Mouse (Mus musculus): ENCODE measurements around the gene Gsdma.

Gsdma gene

DNA sequence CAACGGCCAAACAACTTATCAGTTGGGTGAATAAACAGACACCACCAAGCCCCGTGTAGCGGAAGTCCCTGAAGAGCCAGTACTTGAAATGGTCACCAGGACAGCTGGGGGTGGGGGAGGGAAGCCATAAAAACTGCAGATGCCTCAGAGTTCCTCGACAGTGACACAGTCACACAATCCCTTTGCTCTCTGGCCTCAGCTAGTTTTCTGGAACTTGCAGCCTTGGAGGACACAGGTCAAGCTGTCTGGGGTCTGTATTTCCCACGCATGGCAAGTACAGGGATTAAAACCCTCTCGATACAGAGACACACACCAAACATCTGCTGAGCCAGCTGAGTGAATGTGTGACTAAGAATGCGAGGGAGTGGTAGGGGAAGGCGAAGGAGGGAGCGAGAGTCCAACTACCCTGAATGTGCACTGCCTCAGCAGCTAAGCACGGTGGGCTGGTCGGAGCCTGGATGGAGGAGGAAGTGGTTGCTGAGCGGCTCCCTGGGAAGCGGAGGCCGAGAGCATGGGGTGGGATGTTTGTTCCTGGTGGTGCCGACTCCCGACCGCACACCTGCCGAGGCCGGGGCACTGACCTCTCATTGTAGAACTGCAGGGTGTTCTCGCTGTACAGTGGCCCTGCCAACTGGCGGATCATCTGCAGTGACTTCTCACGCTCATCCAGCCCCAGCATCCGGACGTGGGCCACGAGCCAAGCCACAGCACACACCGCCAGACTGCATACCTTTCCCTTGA lies 45.0 kb downstream of the Gsdma start:
- no peak for DNase-seq (ENCODE audit: low spot score)

DNA sequence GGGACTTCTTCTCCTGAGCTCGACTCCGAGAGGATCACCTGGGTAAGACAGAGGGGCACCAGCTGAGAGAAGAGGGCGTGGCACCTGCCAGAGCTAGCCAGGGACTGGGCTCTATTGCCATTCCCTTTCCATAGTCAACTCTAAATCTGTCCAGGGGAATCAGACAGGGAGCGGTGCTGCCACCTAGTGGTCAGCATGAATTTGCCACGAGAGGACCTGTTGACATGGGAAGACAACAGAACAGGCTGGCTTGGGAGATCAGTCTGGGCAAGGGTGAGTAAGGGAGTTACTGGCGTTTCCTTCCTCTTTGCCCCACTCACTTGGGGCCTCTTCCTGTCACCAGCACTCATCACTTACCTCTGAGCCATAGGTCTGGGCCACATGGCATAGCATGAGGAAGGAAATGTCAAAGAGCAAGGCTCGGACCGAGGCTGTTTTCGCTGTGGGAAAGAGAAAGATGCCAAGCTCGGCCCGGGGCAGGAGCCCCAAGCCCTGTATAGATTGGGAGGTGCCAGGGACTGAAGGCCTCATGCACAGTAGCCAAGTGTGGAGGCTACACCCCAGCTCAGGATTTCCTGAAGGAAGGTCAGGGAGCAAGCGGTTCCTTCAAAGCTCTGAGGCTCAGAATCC lies 46.4 kb downstream of the Gsdma start:
- peak; percentile 91 for DNase-seq (ENCODE audit: low spot score)

DNA sequence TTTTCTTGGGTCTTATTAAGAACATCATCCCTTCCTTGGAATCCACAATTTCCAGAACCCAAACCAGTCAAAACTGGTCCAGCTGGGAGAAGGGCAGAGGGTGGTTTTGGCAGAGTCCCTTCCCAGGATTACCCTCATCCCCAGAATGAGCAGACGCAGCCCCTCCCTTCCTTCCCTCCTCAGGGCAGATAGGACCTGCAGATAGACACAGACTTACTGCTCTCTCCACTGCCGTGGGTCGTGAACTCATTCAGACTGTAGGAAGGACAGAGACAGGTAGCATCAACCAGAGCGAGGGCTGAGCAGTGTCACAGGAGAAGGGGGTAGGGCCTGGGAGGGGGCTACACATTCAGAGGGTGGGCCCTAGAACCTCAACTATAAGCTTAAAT lies 46.9 kb downstream of the Gsdma start:
- DNase-seq (ENCODE audit: low spot score), result no peak

DNA sequence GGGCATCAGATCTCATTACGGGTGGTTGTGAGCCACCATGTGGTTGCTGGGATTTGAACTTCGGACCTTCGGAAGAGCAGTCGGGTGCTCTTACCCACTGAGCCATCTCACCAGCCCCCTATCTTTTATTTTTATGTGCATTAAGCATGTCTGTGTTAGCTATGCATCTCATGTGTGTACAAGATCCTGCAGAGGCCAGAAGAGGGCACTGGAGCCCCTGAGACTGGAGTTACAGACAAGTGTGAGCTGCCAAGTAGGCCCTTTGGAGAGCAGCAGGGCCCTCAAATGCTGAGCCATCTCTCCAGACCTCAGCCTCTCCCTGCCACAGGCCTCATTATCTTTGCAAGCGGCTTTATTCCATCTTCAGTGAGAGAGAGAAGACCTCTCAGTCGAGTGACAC lies 47.9 kb downstream of the Gsdma start:
- DNase-seq (ENCODE audit: low spot score), result peak; percentile 39

DNA sequence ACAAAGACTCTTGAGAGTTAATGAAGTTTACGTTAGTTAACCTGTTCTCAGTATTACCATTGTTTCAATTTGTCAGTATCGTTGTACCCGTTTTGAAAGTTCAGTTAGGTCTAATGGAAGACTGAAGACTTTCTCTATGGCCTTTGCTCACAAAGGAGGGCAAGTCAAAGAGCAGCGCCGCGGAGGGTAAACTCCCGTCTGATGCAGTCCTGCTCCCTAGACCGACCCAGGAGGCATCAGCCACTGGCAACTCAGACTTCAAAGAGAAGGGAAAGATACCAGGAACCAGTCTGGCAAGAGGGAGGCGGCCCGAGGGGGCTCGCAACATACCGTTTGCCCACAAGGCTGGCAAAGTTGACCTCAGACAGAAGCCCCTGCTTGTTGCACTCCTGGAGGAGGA lies 49.6 kb downstream of the Gsdma start:
- no peak for DNase-seq (ENCODE audit: low spot score)

DNA sequence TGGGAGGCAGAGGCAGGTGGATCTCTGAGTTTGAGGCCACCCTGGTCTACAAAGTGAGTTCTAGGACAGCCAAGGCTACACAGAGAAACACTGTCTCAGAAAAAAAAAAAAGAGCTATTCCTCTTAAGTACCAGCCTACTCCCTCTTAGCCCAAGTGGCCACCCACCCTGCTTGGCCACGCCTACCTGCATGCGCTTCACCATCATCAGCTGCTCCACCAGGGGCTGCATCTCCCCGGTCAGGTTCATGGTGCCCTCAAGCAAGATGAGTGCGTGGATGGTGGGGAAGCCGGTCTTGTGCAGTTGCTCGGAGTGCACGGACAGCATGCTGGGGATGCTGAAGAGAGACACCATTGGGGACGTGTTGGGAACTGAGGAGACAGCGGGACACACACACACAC lies 51.8 kb downstream of the Gsdma start:
- DNase-seq (ENCODE audit: low spot score), result no peak

DNA sequence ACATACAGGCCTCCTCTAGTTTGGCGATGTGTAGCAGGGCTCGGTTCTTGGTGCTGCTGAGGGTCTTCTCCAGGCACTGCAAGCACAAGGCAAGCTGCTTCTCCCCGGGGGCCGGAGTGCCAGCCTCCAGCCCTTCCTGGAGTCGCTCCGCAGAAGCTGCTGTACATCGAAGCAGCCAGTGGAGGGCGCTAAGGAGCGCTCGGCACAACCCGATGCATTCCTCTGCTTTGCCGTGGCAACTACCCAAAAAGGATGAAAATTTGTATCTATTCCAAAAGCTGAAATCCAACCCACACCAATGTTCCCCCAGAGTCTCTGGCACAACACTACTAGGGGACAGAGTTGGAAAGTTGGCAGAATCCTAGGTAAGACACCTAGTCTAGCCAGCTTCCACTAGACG lies 53.8 kb downstream of the Gsdma start:
- DNase-seq (ENCODE audit: low spot score), result peak; percentile 82

DNA sequence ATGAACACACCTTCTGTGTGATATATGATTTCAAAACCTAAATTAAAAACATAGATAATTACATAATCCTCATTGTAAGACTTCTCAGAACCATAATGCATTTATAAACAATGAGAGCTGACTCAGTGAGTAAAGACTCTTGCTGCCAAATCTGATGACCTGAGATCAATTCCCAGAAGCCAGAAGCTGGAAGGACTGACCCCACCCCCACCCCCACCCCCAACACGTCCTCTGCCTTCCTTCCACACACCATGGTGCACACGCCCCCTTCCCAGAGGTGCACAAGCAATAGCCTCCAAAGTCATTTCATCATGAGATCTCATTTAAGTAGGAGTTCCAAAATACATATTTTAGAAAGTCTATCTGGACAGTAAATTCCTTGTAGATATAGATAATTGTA lies 56.6 kb downstream of the Gsdma start:
- no peak for DNase-seq (ENCODE audit: low spot score)

DNA sequence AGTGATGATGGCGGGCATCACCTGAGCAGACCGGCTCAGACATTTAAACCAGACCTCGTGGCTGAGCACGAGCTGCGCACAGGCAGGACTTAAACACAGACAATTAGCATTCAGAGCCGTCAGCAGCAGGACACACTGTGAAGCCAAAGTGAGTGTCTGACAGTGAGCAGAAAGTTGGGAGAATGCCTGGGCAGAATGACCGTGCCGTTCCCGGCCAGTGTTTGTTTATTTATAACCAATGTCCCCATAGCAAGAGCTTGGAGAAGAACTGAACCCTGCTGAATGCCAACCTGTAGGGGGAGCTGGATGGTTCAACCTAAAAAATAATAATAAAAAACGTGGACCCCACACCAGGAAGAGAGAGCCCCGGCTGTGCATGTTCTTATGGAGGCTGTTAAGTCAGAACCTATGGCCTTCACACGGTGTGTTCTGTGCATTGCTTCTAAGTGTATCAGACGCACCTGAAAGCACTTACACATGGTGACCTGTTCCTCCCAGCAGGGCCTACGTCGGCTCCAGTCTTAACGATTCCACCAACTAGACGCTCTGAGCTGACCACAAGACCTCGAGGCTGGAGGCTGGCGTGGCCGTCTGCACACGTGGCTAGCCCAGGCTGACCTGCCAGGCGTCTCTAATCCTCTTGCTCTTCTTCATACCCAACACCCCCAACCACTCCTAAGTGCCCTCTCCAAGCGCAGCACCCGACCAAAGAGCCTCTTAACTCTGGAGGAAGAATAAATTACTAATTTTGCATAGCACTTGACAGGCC lies 57.5 kb downstream of the Gsdma start:
- DNase-seq (ENCODE audit: low spot score), result peak; percentile 49

DNA sequence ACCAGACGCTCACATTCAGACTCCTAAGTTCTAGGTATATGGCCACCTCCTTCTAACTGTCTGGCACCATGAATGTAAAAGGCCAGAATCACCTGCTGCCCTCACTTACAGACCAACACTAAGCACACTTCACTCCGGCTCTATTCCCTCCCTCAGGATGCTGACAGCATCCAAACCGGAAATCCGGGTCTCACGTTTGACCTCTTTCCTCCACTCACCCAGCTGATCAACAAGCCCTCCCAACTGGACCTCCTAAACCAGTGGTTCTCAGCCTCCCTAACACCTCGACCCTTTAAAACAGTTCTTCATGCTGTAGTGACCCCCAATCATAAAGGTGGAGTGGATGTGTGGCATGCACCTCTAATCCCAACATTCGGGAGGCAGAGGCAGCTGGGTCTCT lies 58.9 kb downstream of the Gsdma start:
- no peak for DNase-seq (ENCODE audit: low spot score)

DNA sequence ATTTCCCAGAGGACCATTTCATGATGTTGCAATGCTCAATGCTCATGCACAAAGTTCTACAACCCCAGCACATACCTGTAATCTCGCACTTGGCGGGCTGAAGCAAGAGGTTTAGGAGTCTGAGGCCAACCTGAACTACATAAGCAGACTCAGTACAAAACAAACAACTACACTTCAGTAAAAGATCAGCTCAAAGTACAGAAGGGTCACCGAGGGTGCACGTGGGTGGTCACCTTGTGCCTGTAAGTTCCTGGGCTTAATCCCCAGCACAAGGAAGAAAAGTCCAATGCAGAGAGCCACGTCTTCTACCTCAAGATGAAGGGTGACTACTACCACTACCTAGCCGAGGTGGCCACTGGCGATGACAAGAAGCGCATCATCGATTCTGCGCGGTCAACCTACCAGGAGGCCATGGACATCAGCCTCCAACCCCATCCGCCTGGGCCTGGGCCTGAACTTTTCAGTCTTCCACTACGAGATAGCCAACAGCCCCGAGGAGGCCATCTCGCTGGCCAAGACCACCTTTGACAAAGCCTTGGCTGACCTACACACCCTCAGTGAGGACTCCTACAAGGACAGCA lies 61.9 kb downstream of the Gsdma start:
- no peak for DNase-seq (ENCODE audit: low spot score)

All from retina, embryonic 14.5 days (tissue).